Mouse (Mus musculus) brain, embryonic 14.5 days (tissue): ENCODE data around the gene Snrpb2.

Experiments used
- CTCF ChIP-seq: fragments of 200-500 bp; IDR thresholded peaks from 2 replicates; pipeline ENCODE4 v1.5.1; 2012; ENCODE audit warnings: inconsistent platforms, mild to moderate bottlenecking, moderate library complexity, borderline replicate concordance; ENCODE audit not compliant: insufficient read depth, insufficient read length; ENCODE audit errors: extremely low read depth
- POLR2A ChIP-seq: fragments of 200-500 bp; IDR thresholded peaks from 2 replicates; pipeline ENCODE4 v1.6.1; 2012; ENCODE audit warnings: mild to moderate bottlenecking, inconsistent platforms, borderline replicate concordance; ENCODE audit not compliant: poor library complexity, insufficient read depth, insufficient read length, severe bottlenecking; ENCODE audit errors: extremely low read depth

- TF ChIP-seq POLR2A (no peak), CTCF (no peak)
Observed at GRCm38 (mm10) chr2:143031283-143031682, 31.6 kb upstream of the Snrpb2 start.
